Mouse (Mus musculus): Measurements from ENCODE around the gene Rad51ap2. TPM values are rescaled to one million over a fixed set of nuclear protein-coding genes. Genes with fewer than 3 reads are reported as not detected.

Gene Rad51ap2
- polyA plus RNA-seq (2014; fragmentation: Illumina TruSeq; extraction: RNeasy Lipid Tissue Mini Kit (QIAGEN cat#74804); ENCODE audit: low read depth, low replicate concordance) = 0.12 TPM

GRCm38 (mm10) chr12:11455549-11456194 lies at the start of gene Rad51ap2:
Rad51ap2 (plus strand) TSS chr12:11456079.

GRCm38 (mm10) chr12:11436497-11437265 lies 19.2 kb upstream of the Rad51ap2 start, which contains the start of gene Vsnl1:
Vsnl1 (minus strand) TSS chr12:11436613.

Other genes with a start within 250 kb of the Rad51ap2 start
- not detected for gene Msgn1, start 247.1 kb upstream of the Rad51ap2 start, polyA plus RNA-seq (2014; fragmentation: Illumina TruSeq; extraction: RNeasy Lipid Tissue Mini Kit (QIAGEN cat#74804); ENCODE audit: low read depth, low replicate concordance)
- gene Gen1, start 190.3 kb upstream of the Rad51ap2 start, polyA plus RNA-seq (2014; fragmentation: Illumina TruSeq; extraction: RNeasy Lipid Tissue Mini Kit (QIAGEN cat#74804); ENCODE audit: low read depth, low replicate concordance) = 2.1 TPM
- 28.2 TPM for gene Smc6, start 190.2 kb upstream of the Rad51ap2 start, polyA plus RNA-seq (2014; fragmentation: Illumina TruSeq; extraction: RNeasy Lipid Tissue Mini Kit (QIAGEN cat#74804); ENCODE audit: low read depth, low replicate concordance)
- gene Vsnl1, start 19.5 kb upstream of the Rad51ap2 start, polyA plus RNA-seq (2014; fragmentation: Illumina TruSeq; extraction: RNeasy Lipid Tissue Mini Kit (QIAGEN cat#74804); ENCODE audit: low read depth, low replicate concordance) = 0.36 TPM

All from adipose tissue, adult 10 weeks (tissue).